In genomic region chr1:182491839-182492238, GRCm38 (mm10) we compare ENCODE assay signal across 13 mouse cellular contexts.
A peak's percentile ranks its signal among the peaks of the same experiment; 100 is the strongest.
DNase-seq lines count a peak whose midpoint lies in the region.
"Had no signal": no experiment of that assay in that cellular context is flagged by ENCODE, and none has a peak within 500 bp of the region (broad histone marks: within the 10 kb centered on the region; RNA-seq: fewer than 3 reads in every experiment).

No protein-coding gene starts in this region.

- DNase-seq in heart, adult 11 months, result peak; percentile 92
- no peak for DNase-seq in heart, adult 9 months (ENCODE audit: low spot score in 2 of 2)
- peak; percentile 64 for DNase-seq in lung, postnatal 10 days
- DNase-seq in lung, postnatal 4 days, result no peak
- DNase-seq in lung, postnatal 36 days, result peak; percentile 63
- peak; percentile 18 for DNase-seq in telencephalon, adult 2 months (ENCODE audit: low read depth, low spot score)
- DNase-seq in ovary, postnatal 14 days (ENCODE audit: low spot score), result no peak
- DNase-seq: adrenal gland, postnatal 14 days; cerebellum, adult 2 months; cerebellum, postnatal 10 days; forebrain, postnatal 0 days; gastrocnemius, postnatal 14 days; heart, postnatal 36 days had no signal

Comparison
In these comparisons a context has a peak if more than half of its experiments do, and no peak if none do; other contexts are left out.
1. DNase-seq: peak in heart, adult 11 months (single experiment), lung, postnatal 10 days (single experiment), lung, postnatal 36 days (single experiment) and telencephalon, adult 2 months (single experiment); none in heart, adult 9 months (0 of 2), lung, postnatal 4 days (0 of 2) and ovary, postnatal 14 days (single experiment).